Mouse (Mus musculus) gastrocnemius, adult 2 months (tissue): Measurements from ENCODE around the gene Fgfr2. TPM values are rescaled to one million over a fixed set of nuclear protein-coding genes. Genes with fewer than 3 reads are reported as not detected.

Experiments
- DNase-seq: peaks from one replicate; pipeline ENCODE4 v3.0.0; 2022
- H3K27ac ChIP-seq: fragments of 200-600 bp; 2 replicates; pipeline ENCODE4 v1.8.1; 2022; ENCODE audit warnings: mild to moderate bottlenecking
- H3K4me3 ChIP-seq: fragments of 200-600 bp; 2 replicates; pipeline ENCODE4 v1.8.1; 2022; ENCODE audit warnings: mild to moderate bottlenecking, moderate library complexity
- CTCF ChIP-seq: fragments of 200-600 bp; IDR thresholded peaks from 2 replicates; pipeline ENCODE4 v1.8.1; 2022; ENCODE audit warnings: antibody characterized with exemption, mild to moderate bottlenecking, moderate library complexity
- intact Hi-C: fragments of 180-260 bp; cut with DNase I; formaldehyde crosslinking; loops from one replicate; pipeline ENCODE4 v1.15.1; 2025
- total RNA-seq, 2 experiments: library from RNA; stranded (reverse); gene quantifications; 2 replicates each; pipeline ENCODE4 v1.2.3; 2021

Fgfr2 gene
- total RNA-seq, 2 experiments from 2014 or later, result 0.15 to 0.33 TPM

- no peak for DNase-seq
- peak overlapping the region; percentile 90 for H3K4me3 ChIP-seq
- H3K27ac ChIP-seq, result peak overlapping the region; percentile 96
- intact Hi-C loops, result loop anchor here (5.0 kb wide), 1 partner anchor 115 kb away; no protein-coding TSS in a partner anchor
- no peak for TF ChIP-seq CTCF
These were observed 2255.9 kb downstream of the Fgfr2 start for GRCm38 (mm10) chr7:130867256-130867655.

DNA sequence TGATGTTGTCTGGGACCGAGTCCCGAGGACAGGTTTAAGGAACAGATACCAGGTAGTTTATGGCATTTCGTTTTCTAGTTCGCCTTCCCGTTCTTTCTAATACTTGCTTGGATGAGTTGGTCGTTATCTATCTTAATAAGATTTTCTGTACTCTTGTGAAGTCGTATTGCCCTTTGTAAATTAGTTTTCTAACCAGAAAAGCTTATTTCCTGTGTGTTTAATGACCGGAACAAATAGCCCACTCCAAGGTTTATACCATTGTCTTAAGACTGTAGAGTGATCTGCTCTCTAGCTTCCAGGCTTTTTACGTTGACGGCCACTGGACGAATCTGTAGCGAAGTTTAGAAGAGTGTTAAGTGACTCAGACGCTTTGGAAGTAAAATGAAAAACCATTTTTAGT lies 2256.5 kb downstream of the Fgfr2 start:
- H3K27ac ChIP-seq, result peak overlapping the region; percentile 96
- H3K4me3 ChIP-seq, result peak overlapping the region; percentile 90
- intact Hi-C loops, result loop anchor here (5.0 kb wide), 1 partner anchor 116 kb away; no protein-coding TSS in a partner anchor
- TF ChIP-seq CTCF, result no peak
- DNase-seq, result no peak

DNA sequence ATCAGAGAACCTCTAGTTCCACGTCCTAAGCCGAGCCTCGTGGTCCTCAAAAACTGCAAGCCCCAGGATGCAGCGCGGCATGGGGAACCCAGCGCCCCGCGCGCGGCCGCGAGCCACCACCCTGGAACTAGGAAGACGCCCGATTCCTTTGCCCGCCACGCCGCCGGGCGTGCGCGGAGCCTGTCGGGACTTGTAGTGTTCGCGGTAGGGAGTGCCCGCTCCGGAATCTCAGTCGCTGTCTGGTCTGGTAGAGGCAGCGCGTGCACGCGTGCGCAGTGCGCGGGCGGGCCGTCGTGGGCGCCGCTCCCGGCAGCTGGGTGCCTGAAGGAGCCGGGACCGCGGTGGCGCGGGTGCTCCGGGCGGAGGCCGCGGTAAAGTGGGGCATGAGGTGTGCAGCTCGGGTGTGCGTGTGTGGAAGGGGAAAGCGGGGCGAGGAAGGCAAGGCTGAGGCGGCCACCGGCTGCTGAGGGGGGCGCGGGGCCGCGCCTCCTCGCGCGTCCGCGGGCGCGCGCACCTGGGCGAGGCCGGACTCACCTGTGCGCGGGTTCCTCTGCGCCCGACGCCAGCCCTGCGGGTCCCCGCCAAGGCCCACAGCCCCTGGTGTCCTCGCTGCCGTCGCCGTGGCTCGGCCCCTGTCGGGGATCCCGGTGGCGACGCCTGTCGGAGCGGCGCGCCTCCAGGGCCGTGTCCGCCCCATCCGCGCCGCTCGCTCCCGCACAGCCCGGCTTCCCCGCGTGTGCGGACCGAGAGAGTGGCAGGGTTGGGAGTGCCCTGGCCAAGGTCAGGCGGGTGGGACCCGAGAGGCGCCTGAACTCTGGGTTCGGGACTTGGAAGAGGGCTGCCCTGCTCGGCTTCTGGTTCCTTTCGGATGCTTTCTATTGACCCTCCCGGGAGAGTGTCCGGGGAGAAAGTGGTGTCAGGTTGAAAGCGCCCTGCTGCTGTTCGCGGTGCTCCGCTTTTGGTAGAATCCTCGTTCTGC lies 2257.2 kb downstream of the Fgfr2 start, which contains the start of gene Plekha1:
Plekha1 (plus strand) TSS at position 144 of the 979 bp plus-strand sequence.
- H3K27ac ChIP-seq, result peak within 1 kb of the TSS; percentile 96
- intact Hi-C loops, result loop anchor here (5.0 kb wide), 1 partner anchor 116 kb away; no protein-coding TSS in a partner anchor
- DNase-seq, result peak; percentile 99
- H3K4me3 ChIP-seq, result peak within 1 kb of the TSS; percentile 90
- TF ChIP-seq CTCF, result peak; percentile 29

- no peak for DNase-seq
- no peak overlapping the region for H3K4me3 ChIP-seq
- intact Hi-C loops, result loop anchor here (5.0 kb wide), 1 partner anchor 118 kb away; no protein-coding TSS in a partner anchor
- H3K27ac ChIP-seq, result no peak overlapping the region
- no peak for TF ChIP-seq CTCF
These were observed 2258.4 kb downstream of the Fgfr2 start for GRCm38 (mm10) chr7:130864711-130865110.

GRCm38 (mm10) chr7:130862501-130862900 lies 2260.6 kb downstream of the Fgfr2 start:
- intact Hi-C loops, result no loop called here
- H3K27ac ChIP-seq, result no peak overlapping the region
- no peak overlapping the region for H3K4me3 ChIP-seq
- TF ChIP-seq CTCF, result no peak
- no peak for DNase-seq

DNA sequence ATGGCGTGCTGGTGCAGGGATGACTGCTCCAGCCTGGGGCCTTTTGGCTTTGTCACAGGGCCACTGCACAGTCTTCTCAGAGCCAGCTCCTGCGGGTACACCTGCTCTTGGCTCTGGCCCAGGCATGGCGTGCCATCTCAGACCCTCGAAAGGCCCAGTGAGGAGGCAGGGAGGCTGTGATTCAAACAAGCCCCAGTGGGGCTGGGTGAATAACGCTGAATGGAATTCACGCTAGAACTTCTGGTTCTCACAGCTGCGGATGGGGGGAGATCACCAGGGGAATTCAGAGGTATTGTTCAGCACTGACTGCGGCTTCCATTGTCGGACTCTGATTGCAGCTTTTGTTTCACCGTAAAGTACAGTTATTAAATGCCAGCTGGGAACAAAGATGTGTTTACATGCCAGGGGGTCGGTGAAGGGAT lies 2262.4 kb downstream of the Fgfr2 start:
- Histone ChIP-seq H3K27ac (no peak overlapping the region), H3K4me3 (no peak overlapping the region)
- intact Hi-C loops, result no loop called here
- DNase-seq, result no peak
- no peak for TF ChIP-seq CTCF

DNA sequence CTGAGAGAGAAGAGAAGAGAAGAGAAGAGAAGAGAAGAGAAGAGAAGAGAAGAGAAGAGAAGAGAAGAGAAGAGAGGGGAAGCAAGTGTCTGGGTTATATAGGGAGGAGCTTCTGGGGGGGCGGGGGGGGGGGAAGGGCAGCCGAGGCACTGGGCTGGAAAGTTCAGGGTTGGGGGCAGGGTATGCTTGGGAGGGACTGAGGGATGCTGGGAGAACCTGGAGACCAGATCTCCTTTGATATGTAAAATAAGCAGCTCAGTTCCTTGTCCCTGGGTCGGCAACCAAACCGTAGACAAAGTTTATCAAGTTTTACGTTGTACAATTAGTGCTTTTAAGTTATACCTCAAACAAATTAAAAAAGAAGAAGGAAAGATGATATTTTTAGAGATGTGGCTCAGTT lies 2263.2 kb downstream of the Fgfr2 start:
- Histone ChIP-seq H3K4me3 (no peak overlapping the region), H3K27ac (no peak overlapping the region)
- intact Hi-C loops, result no loop called here
- no peak for DNase-seq
- no peak for TF ChIP-seq CTCF

DNA sequence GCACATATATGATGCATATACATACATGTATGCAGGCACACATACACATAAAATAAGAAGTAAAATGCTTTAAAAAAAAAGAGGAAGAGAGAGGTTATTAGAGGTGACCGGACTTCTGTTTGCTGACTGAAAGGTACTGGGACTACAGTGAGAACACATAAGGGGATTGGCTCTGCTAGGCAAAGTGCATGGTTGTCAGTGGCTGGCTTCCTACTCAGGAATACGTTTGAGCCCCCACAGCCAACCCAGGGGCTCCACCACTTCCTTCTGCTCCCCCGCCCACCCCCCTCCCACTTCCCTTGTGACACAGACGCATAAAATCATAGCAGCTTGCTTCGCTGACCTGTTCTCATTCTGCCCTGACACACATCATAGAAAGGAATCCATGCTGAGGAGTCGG lies 2265.2 kb downstream of the Fgfr2 start:
- intact Hi-C loops, result no loop called here
- H3K4me3 ChIP-seq, result no peak overlapping the region
- no peak overlapping the region for H3K27ac ChIP-seq
- TF ChIP-seq CTCF, result no peak
- no peak for DNase-seq

DNA sequence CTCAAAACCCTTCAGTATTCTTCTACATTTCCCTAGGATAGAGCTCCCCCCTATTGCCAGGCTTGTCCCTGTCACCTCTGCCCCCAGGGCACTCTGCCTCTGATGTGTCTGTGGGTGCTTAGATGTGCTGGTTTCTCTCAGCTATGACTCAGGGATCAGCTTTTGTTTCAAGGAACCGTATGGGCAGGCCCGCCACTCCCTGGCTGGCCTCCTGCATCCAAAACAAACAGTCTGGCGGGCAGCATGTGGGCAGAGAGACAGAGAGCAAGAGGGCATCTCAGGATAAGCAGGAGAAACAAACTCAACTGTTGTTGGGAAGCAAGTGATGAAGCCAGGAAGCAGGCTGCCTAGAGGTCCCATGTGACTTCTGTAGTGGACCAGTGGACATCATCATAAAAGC lies 2267.5 kb downstream of the Fgfr2 start:
- no peak overlapping the region for H3K4me3 ChIP-seq
- H3K27ac ChIP-seq, result peak overlapping the region; percentile 12; the same call in 1 of the 2 replicates
- no peak for TF ChIP-seq CTCF
- intact Hi-C loops, result no loop called here
- no peak for DNase-seq

DNA sequence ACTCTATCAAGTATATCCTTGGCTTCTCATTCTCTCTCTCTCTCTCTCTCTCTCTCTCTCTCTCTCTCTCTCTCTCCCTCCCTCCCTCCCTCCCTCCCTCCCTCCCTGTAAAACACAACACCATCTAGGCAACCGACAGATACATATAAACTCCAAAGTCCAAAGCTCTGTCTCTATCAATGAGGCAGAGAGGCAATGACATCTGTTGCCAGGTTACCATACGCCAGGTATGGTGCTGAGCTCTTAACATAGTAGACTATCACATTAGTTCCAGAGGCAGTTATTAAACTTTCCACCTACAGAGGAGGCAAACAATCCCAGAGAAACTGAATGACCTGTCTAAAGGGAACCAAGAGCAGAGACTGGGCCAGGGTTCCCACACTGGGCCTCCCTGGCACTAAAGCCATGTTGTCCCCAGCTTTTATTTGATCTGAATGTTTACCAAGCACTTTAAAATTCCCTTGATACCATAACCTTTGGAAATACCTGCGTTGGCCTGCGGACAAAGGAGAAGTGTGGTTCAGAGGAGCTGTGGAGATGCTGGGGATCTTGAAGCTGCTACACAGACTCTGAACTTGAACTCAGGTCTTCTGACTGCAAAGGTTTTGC lies 2268.4 kb downstream of the Fgfr2 start:
- no peak for TF ChIP-seq CTCF
- DNase-seq, result no peak
- Histone ChIP-seq H3K27ac (no peak overlapping the region), H3K4me3 (no peak overlapping the region)
- intact Hi-C loops, result no loop called here

DNA sequence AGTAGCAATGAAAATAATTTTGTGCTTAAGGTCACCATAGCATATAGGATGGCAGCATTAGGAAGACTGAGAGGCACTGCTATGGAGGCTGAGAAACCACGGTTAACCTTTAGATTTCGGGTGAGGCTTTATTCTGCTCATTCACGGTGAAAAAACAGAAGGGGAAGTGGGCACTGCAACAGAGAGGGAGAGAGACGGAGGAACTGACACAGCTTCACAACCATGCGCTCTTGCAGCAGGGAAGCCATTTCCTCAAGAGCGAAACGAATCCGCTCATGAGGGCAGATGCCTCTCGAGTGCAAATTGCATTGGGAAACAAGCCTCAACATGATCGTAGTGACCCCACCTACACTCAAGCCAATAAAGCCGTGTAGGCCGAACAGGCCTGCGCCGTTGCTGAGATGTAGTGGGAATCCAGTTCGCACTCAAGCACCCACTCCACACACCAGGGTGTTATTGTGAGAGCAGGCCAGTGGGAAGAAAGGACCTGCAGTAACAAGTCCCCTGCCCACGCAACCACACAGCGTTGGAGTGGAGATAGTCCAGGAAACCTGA lies 2275.9 kb downstream of the Fgfr2 start:
- no peak overlapping the region for H3K4me3 ChIP-seq
- TF ChIP-seq CTCF, result no peak
- intact Hi-C loops, result no loop called here
- no peak for DNase-seq
- no peak overlapping the region for H3K27ac ChIP-seq

GRCm38 (mm10) chr7:130839380-130840100 lies 2283.6 kb downstream of the Fgfr2 start:
- DNase-seq, result no peak
- Histone ChIP-seq H3K4me3 (no peak overlapping the region), H3K27ac (no peak overlapping the region)
- intact Hi-C loops, result no loop called here
- TF ChIP-seq CTCF, result no peak
